Mouse (Mus musculus) megakaryocyte-erythroid progenitor cell, adult 5-6 weeks (primary cell): ENCODE data around the gene Pacs2. TPM values are rescaled to one million over a fixed set of nuclear protein-coding genes. Genes with fewer than 3 reads are reported as not detected.

Experiments
- ATAC-seq: replicated peaks from 2 replicates; pipeline ENCODE4 v1.8.0; 2016; ENCODE audit warnings: mild to moderate bottlenecking, inconsistent platforms; ENCODE audit not compliant: severe bottlenecking, poor library complexity, low FRiP score, low TSS enrichment
- total RNA-seq, 2 experiments: library from RNA; stranded (forward) in 1 of 2; stranded (reverse) in 1 of 2; fragments of 200-1000, 215-1000 nt in 1 of 2; fragments of >200 nt in 1 of 2; fragmentation: Nextera tagmentation in 1 of 2; gene quantifications; 2 replicates each; pipeline ENCODE4 v1.2.3; 2014 to 2017

Pacs2 gene
- total RNA-seq, 2 experiments from 2014 or later, result 10.0 to 31.6 TPM

GRCm38 (mm10) chr12:113107431-113108124 is 93.3 kb downstream of the Pacs2 start:
- peak; percentile 88 for ATAC-seq

DNA sequence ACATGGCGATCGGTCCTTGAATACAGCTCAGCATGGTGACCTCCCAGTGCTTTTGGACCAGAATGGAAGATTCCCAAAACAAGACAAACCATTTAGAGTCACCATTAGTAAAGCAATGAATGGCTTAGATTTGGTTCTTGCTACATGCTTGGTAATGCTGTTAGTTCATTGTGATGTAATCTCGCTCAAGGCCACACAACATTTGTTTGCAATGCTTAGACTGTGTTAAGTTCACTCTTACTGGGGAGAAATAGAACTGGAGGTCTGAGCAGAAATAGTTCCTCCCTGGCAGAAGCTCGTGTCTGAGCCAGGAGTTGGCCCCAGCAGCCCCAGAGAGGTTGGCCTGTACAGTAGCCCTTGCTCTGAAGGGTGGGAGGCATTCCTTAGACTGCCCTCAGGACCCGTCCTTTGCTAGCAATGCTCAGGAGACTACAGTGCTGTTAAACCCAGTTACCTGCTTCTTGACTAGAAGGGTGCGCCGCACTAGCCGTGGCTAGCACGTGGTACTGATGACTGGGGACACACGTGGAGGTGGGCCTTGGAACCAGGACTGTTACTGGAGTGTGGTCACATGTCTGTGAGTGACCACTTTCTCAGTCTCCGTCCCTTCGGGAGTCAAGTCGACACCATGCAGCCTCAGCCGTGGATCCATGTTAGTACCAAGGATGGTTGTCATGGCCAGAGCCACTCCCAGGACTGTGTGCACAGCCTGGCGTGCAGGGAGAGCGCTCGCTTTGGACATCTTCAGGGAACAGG is 94.4 kb downstream of the Pacs2 start:
- no peak for ATAC-seq

DNA sequence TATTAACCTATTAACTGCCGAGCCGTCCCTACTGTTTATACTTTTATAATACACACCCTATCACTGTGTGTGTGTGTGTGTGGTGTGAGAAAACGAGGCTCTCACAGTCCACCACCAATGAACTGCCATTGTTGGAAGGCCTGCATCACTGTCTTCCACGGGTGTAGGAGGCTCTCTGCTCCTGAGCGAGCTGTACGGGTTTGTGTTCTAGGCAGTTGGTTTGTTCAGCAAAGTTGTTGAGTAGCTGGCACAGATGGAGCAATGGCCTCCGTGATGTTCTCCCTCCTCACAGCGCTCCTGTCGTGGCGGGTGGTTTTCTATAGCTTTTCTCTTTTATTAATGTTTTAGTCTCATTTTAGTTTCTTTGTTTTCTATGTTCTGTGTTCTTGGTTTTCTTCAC is 95.5 kb downstream of the Pacs2 start:
- no peak for ATAC-seq

DNA sequence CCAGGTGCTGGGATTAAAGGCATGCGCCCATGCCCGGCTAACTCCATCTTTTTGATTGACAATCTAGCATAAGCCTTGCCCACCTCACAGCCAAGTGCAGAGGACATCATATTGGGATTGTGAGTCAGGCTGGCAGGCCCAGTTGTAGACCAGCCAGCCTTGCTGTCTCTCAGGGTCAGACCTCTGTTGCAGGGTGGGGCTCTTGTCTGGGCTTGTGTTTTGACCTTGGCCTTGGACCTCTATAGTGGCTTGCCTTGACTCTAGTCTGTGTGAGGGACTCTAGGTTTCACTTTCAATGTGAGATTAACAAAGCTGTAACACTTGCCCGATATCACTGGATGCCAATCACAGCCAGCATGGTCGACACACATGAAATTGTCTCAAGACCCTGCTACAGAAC is 99.8 kb downstream of the Pacs2 start:
- no peak for ATAC-seq

DNA sequence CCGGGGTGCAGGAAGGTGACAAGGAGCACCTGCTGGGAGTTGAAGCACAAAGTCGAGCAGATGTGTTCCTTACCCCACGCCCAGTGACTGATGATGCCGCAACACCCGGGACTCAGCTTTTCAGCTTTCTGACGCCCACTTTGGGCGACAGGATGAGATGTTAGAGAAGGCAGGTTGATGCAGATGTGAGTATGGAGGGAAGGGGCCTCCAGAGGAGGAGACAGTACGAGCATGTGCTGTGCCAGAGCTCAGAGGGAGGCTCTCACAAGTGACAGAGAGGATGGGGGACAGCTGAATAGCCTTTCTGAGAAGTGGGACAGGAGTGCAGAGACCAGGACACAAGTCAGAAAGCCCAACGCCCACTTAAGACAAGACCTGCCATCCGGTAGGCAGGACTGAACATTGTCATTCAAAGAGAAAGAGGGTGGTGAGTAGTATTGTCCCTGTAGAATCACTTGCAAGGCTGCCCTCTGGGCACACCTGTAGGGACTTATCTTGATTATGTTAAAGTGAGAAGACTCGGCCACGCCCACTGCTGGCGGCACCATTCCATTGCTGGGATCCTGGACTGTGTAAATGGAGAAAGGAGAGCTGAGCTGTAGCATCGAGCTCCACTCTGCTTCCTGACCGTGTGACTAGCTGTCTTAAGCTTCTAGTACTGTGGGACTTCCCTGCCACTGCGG is 100.7 kb downstream of the Pacs2 start:
- no peak for ATAC-seq

GRCm38 (mm10) chr12:113119516-113120410 is 105.5 kb downstream of the Pacs2 start:
- ATAC-seq, result peak; percentile 62

Other genes with a start within 250 kb of the Pacs2 start
- gene Ahnak2, start 211.9 kb upstream of the Pacs2 start, total RNA-seq (2014; fragmentation: Nextera tagmentation), result not detected in 2 replicates
- not detected in 2 replicates for gene Ahnak2, start 211.9 kb upstream of the Pacs2 start, total RNA-seq (2017)
- gene Clba1, start 205.6 kb upstream of the Pacs2 start, total RNA-seq (2014; fragmentation: Nextera tagmentation), result 0.74 and 1.2 TPM in 2 replicates
- gene Clba1, start 205.6 kb upstream of the Pacs2 start, total RNA-seq (2017), result 0.08 TPM in 1 of 2 replicates, not detected in the other
- gene Cdca4, start 185.1 kb upstream of the Pacs2 start, total RNA-seq (2014; fragmentation: Nextera tagmentation), result 71.1 and 82.7 TPM in 2 replicates
- 47.3 and 52.4 TPM in 2 replicates for gene Cdca4, start 185.1 kb upstream of the Pacs2 start, total RNA-seq (2017)
- gene Gpr132, start 146.3 kb upstream of the Pacs2 start, total RNA-seq (2014; fragmentation: Nextera tagmentation), result 4.5 and 5.1 TPM in 2 replicates
- 3.1 and 4.2 TPM in 2 replicates for gene Gpr132, start 146.3 kb upstream of the Pacs2 start, total RNA-seq (2017)
- gene Jag2, start 84.7 kb upstream of the Pacs2 start, total RNA-seq (2014; fragmentation: Nextera tagmentation), result 0.11 and 0.99 TPM in 2 replicates
- gene Jag2, start 84.7 kb upstream of the Pacs2 start, total RNA-seq (2017), result 0.23 and 5.7 TPM in 2 replicates
- 9.9 and 22.9 TPM in 2 replicates for gene Nudt14, start 72.4 kb upstream of the Pacs2 start, total RNA-seq (2014; fragmentation: Nextera tagmentation)
- 1.9 and 7.5 TPM in 2 replicates for gene Nudt14, start 72.4 kb upstream of the Pacs2 start, total RNA-seq (2017)
- 4.2 and 6.5 TPM in 2 replicates for gene Btbd6, start 38.0 kb upstream of the Pacs2 start, total RNA-seq (2014; fragmentation: Nextera tagmentation)
- 5.0 and 8.7 TPM in 2 replicates for gene Btbd6, start 38.0 kb upstream of the Pacs2 start, total RNA-seq (2017)
- gene Brf1, start 13.8 kb upstream of the Pacs2 start, total RNA-seq (2014; fragmentation: Nextera tagmentation), result 79.6 and 114 TPM in 2 replicates
- 58.8 and 83.3 TPM in 2 replicates for gene Brf1, start 13.8 kb upstream of the Pacs2 start, total RNA-seq (2017)
- 2.6 TPM in 1 of 2 replicates, not detected in the other for gene Tex22, start 60.0 kb downstream of the Pacs2 start, total RNA-seq (2014; fragmentation: Nextera tagmentation)
- not detected in 2 replicates for gene Tex22, start 60.0 kb downstream of the Pacs2 start, total RNA-seq (2017)
- 131 and 142 TPM in 2 replicates for gene Mta1, start 83.8 kb downstream of the Pacs2 start, total RNA-seq (2014; fragmentation: Nextera tagmentation)
- gene Mta1, start 83.8 kb downstream of the Pacs2 start, total RNA-seq (2017), result 30.7 and 54.1 TPM in 2 replicates
- gene Crip2, start 125.7 kb downstream of the Pacs2 start, total RNA-seq (2014; fragmentation: Nextera tagmentation), result 26.1 and 45.9 TPM in 2 replicates
- gene Crip2, start 125.7 kb downstream of the Pacs2 start, total RNA-seq (2017), result 11.6 and 18.2 TPM in 2 replicates
- gene Crip1, start 131.8 kb downstream of the Pacs2 start, total RNA-seq (2014; fragmentation: Nextera tagmentation), result 248 and 286 TPM in 2 replicates
- 191 and 258 TPM in 2 replicates for gene Crip1, start 131.8 kb downstream of the Pacs2 start, total RNA-seq (2017)
- 13.5 and 29.1 TPM in 2 replicates for gene Tedc1, start 141.9 kb downstream of the Pacs2 start, total RNA-seq (2014; fragmentation: Nextera tagmentation)
- 10.7 and 15.7 TPM in 2 replicates for gene Tedc1, start 141.9 kb downstream of the Pacs2 start, total RNA-seq (2017)
- 0.22 and 0.74 TPM in 2 replicates for gene Tmem121, start 171.4 kb downstream of the Pacs2 start, total RNA-seq (2014; fragmentation: Nextera tagmentation)
- not detected in 2 replicates for gene Tmem121, start 171.4 kb downstream of the Pacs2 start, total RNA-seq (2017)